10 mouse cellular contexts compared by ENCODE assay signal in the genomic region with DNA sequence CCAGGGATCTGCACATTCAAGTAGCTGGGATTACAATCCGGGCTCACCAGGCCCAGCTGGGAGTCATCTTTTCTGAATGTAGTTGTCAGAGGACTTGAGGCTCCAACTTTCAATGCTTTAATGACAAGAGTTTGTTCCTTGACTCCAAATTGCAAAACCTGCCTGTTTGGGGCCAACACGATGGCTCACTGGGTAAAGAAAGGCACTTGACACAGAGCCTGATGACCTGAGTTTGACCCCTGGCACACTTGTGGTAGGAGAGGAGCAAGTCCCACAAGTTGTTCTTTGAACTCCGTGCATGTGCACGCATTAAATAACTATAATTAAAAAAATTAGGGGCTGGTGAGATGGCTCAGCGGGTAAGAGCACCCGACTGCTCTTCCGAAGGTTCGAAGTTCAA.
"Had no signal": no experiment of that assay in that cellular context is flagged by ENCODE, and none has a peak within 500 bp of the region (broad histone marks: within the 10 kb centered on the region; RNA-seq: fewer than 3 reads in every experiment).

No protein-coding gene starts in this region.

- H3K27ac ChIP-seq: limb, embryonic 13.5 days; midbrain, embryonic 12.5 days; neural tube, embryonic 13.5 days had no signal

- H3K4me3 ChIP-seq: limb, embryonic 13.5 days; liver, embryonic 12.5 days; midbrain, embryonic 12.5 days; neural tube, embryonic 13.5 days had no signal

- H3K9ac ChIP-seq: limb, embryonic 13.5 days; liver, embryonic 12.5 days; midbrain, embryonic 12.5 days; neural tube, embryonic 13.5 days had no signal

- H3K9me3 ChIP-seq: limb, embryonic 13.5 days; liver, embryonic 12.5 days; midbrain, embryonic 12.5 days; neural tube, embryonic 13.5 days had no signal

- H3K27me3 ChIP-seq: limb, embryonic 13.5 days; liver, embryonic 12.5 days; midbrain, embryonic 12.5 days; neural tube, embryonic 13.5 days had no signal

- ATAC-seq: liver, embryonic 12.5 days had no signal

- DNase-seq: left cerebral cortex, postnatal 4 days; retina, postnatal 1 day; right cerebral cortex, postnatal 4 days; spleen, adult 18-20 months; thymus, adult 2 months; thymus, postnatal 25 days had no signal

- H3K4me2 ChIP-seq: limb, embryonic 13.5 days; midbrain, embryonic 12.5 days; neural tube, embryonic 13.5 days had no signal
